Mouse (Mus musculus): ENCODE measurements around the gene Psmb4. TPM values are rescaled to one million over a fixed set of nuclear protein-coding genes. Genes with fewer than 3 reads are reported as not detected.
"Not testable (repeated sequence)": the region's sequence is repeated elsewhere in the genome, so short reads cannot be mapped to it uniquely, and the experiment has no call there.

Psmb4 gene
- polyA plus RNA-seq, 1 experiment from 2014 or later = 393 TPM

DNA sequence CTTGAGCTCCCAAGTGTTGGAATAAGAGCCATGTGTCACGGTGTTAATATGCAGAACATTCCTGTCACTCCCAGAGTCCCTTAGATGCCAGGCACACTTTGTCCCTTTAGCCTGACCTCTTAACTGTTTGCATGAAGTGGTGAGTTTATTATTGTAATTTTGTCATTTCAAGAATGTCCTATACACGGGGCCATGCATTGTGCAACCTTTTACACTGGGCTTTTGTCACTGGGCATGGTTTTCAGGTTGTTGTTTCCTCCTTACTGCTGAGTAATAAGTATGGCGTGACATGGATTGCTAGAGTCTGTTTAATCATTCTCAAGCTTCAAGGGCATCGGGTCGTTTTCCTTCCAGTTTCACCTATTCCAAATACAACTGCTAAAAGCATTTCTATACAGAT, 27.0 kb upstream of the Psmb4 start:
- Histone ChIP-seq H3K4me2 (replicated peaks) (no peak overlapping the region), H3K4me3 (replicated peaks; ENCODE audit: low read length) (no peak overlapping the region), H3K4me1 (replicated peaks; ENCODE audit: control insufficient read depth, insufficient read depth, low read length) (no peaks in the 10 kb centered on the region), H3K36me3 (replicated peaks; ENCODE audit: control insufficient read depth, insufficient read depth) (no peaks in the 10 kb centered on the region), H3K27ac (no peak overlapping the region), H3K9ac (no peak overlapping the region), H3K9me3 (ENCODE audit: control insufficient read depth, low read length) (no peaks in the 10 kb centered on the region), H3K27me3 (ENCODE audit: control insufficient read depth, insufficient read depth, low read length) (no peaks in the 10 kb centered on the region)
- DNase-seq (ENCODE audit: low spot score) (no peak), ATAC-seq (ENCODE audit: low FRiP score) (no peak)
- WGBS = 72% methylated on average over 5 of the region's 5 CpGs

DNA sequence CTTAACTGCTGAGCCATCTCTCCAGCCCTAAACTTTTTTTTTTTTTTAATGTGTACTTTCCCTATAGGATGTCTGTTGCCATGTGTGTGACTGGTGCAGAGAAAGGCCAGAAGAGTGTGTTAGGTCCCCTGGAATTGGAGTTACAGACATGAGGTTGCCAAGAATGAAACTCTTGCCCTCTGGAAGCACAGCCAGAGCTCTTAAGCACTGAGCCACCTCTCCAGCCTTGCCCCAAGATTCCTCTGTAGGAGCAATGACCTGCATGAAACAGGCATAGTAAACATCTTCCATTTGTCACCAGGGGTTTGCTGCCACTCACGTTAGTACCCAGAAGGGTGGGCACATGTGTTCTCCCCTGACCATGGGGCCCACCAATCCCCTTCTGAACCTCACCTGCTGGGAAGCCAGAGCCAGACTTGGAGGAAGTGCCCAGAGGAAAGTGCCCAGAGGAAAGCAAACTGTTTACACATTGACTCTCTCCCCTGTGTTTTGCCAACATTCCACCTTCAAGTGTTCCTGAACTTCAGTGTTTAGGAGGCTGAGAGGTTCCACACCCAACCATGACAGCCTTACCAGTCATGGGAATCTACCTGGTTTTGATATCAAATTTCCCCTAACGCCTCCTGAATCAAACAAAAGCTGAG, 24.4 kb upstream of the Psmb4 start:
- no peak overlapping the region for H3K27ac ChIP-seq
- ATAC-seq (ENCODE audit: low FRiP score) (no peak), DNase-seq (ENCODE audit: low spot score) (no peak)
- no peak overlapping the region for H3K4me2 ChIP-seq (replicated peaks)
- H3K27me3 ChIP-seq (ENCODE audit: control insufficient read depth, insufficient read depth, low read length) = no peaks in the 10 kb centered on the region
- H3K9ac ChIP-seq = no peak overlapping the region
- H3K36me3 ChIP-seq (replicated peaks; ENCODE audit: control insufficient read depth, insufficient read depth) = no peaks in the 10 kb centered on the region
- no peaks in the 10 kb centered on the region for H3K4me1 ChIP-seq (replicated peaks; ENCODE audit: control insufficient read depth, insufficient read depth, low read length)
- WGBS = 77% methylated on average over 2 of the region's 2 CpGs
- H3K4me3 ChIP-seq (replicated peaks; ENCODE audit: low read length) = no peak overlapping the region
- H3K9me3 ChIP-seq (ENCODE audit: control insufficient read depth, low read length) = no peaks in the 10 kb centered on the region

DNA sequence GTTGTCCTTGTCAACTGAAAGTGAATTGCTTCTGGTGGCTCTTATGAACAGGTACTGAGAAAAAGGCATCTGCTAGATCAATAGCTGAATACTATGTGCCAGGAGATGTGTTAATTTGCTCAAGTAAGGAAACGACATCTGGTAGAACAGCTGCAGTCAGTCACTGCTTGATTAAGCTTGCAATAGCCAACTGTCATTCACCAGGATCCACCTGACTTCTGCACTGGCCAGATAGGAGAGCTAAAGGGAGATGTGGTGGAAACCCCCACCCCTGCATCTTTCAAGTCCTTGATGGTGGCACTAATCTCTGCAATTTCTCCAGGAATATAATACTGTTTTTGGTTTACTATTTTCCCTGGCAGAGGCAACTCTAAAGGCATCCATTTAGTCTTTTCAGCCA, 19.7 kb upstream of the Psmb4 start:
- Histone ChIP-seq H3K9ac (no peak overlapping the region), H3K4me2 (replicated peaks) (no peak overlapping the region), H3K27ac (no peak overlapping the region), H3K9me3 (ENCODE audit: control insufficient read depth, low read length) (no peaks in the 10 kb centered on the region), H3K27me3 (ENCODE audit: control insufficient read depth, insufficient read depth, low read length) (no peaks in the 10 kb centered on the region), H3K4me1 (replicated peaks; ENCODE audit: control insufficient read depth, insufficient read depth, low read length) (no peaks in the 10 kb centered on the region), H3K36me3 (replicated peaks; ENCODE audit: control insufficient read depth, insufficient read depth) (no peaks in the 10 kb centered on the region), H3K4me3 (replicated peaks; ENCODE audit: low read length) (no peak overlapping the region)
- WGBS = 60% methylated on average over 1 of the region's 1 CpGs
- no peak for ATAC-seq (ENCODE audit: low FRiP score)
- DNase-seq (ENCODE audit: low spot score) = no peak

- not testable (repeated sequence) for H3K4me1 ChIP-seq (replicated peaks; ENCODE audit: control insufficient read depth, insufficient read depth, low read length); ATAC-seq (ENCODE audit: low FRiP score); H3K4me2 ChIP-seq (replicated peaks); H3K27me3 ChIP-seq (ENCODE audit: control insufficient read depth, insufficient read depth, low read length); H3K27ac ChIP-seq; H3K9me3 ChIP-seq (ENCODE audit: control insufficient read depth, low read length); H3K36me3 ChIP-seq (replicated peaks; ENCODE audit: control insufficient read depth, insufficient read depth); H3K9ac ChIP-seq; DNase-seq (ENCODE audit: low spot score); H3K4me3 ChIP-seq (replicated peaks; ENCODE audit: low read length)
- WGBS = 75% methylated on average over 3 of the region's 3 CpGs
These were observed 18.0 kb upstream of the Psmb4 start for GRCm38 (mm10) chr3:94904759-94905158.

DNA sequence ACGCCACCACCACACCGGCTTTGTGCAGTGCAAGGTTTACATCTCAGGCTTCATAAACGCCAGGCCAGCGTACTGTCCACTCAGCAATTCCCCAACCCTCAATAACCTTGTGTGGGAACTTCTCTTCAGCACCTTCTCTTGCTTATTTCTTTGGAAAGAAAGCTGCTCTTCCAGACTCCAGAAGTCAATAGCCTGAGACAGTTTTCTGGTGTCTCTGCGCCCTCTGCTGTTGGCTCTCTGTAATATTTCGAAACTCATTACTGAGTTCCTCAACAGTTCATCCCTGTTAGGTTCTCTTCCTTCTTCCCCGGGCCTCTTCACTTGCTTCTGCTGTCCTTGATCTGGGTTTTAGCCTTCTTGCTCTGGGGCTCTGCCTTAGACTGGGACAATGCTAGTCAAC, 16.0 kb upstream of the Psmb4 start:
- H3K9me3 ChIP-seq (ENCODE audit: control insufficient read depth, low read length) = no peaks in the 10 kb centered on the region
- WGBS = 24% methylated on average over 7 of the region's 7 CpGs
- no peak overlapping the region for H3K27ac ChIP-seq
- no peaks in the 10 kb centered on the region for H3K36me3 ChIP-seq (replicated peaks; ENCODE audit: control insufficient read depth, insufficient read depth)
- no peaks in the 10 kb centered on the region for H3K27me3 ChIP-seq (ENCODE audit: control insufficient read depth, insufficient read depth, low read length)
- no peak overlapping the region for H3K9ac ChIP-seq
- H3K4me1 ChIP-seq (replicated peaks; ENCODE audit: control insufficient read depth, insufficient read depth, low read length) = no peaks in the 10 kb centered on the region
- no peak overlapping the region for H3K4me3 ChIP-seq (replicated peaks; ENCODE audit: low read length)
- no peak; the same call in 1 of the 2 replicates for ATAC-seq (ENCODE audit: low FRiP score)
- peak; percentile 85 for DNase-seq (ENCODE audit: low spot score)
- H3K4me2 ChIP-seq (replicated peaks) = no peak overlapping the region

DNA sequence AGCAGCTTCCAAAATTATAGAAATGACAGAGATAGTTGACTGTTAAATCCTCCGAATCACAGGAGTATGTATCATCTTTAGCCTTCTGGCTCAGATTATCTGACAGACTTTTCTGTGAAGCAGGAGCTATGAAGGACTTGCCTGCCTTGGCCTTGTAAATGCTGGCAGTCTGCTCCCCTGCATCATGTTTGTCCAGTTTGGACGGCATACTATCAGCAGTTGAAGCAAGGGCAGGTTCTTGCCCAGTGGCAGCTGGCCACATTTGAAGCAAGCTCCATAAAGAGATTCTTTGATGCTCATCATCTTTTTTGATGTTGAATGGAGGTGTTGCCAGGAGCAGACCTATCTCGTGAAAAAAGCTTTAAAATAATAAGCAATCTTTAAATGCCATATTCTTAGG, 7.3 kb upstream of the Psmb4 start:
- DNase-seq (ENCODE audit: low spot score) (no peak), ATAC-seq (ENCODE audit: low FRiP score) (no peak)
- Histone ChIP-seq H3K36me3 (replicated peaks; ENCODE audit: control insufficient read depth, insufficient read depth) (no peaks in the 10 kb centered on the region), H3K9me3 (ENCODE audit: control insufficient read depth, low read length) (no peaks in the 10 kb centered on the region), H3K27ac (no peak overlapping the region), H3K4me2 (replicated peaks) (no peak overlapping the region), H3K4me3 (replicated peaks; ENCODE audit: low read length) (no peak overlapping the region), H3K9ac (no peak overlapping the region), H3K27me3 (ENCODE audit: control insufficient read depth, insufficient read depth, low read length) (no peaks in the 10 kb centered on the region), H3K4me1 (replicated peaks; ENCODE audit: control insufficient read depth, insufficient read depth, low read length) (no peaks in the 10 kb centered on the region)
- WGBS = 79% methylated on average over 3 of the region's 3 CpGs

- Histone ChIP-seq H3K4me2 (replicated peaks) (no peak overlapping the region), H3K4me1 (replicated peaks; ENCODE audit: control insufficient read depth, insufficient read depth, low read length) (peaks cover 13% of the 10 kb centered on the region), H3K36me3 (replicated peaks; ENCODE audit: control insufficient read depth, insufficient read depth) (peaks cover 18% of the 10 kb centered on the region), H3K27ac (no peak overlapping the region), H3K4me3 (replicated peaks; ENCODE audit: low read length) (no peak overlapping the region), H3K27me3 (ENCODE audit: control insufficient read depth, insufficient read depth, low read length) (no peaks in the 10 kb centered on the region), H3K9ac (no peak overlapping the region), H3K9me3 (ENCODE audit: control insufficient read depth, low read length) (no peaks in the 10 kb centered on the region)
- no peak for ATAC-seq (ENCODE audit: low FRiP score)
- DNase-seq (ENCODE audit: low spot score) = no peak
These were observed 1.8 kb upstream of the Psmb4 start for GRCm38 (mm10) chr3:94888595-94888994.

- no peaks in the 10 kb centered on the region for H3K27me3 ChIP-seq (ENCODE audit: control insufficient read depth, insufficient read depth, low read length)
- no peak overlapping the region for H3K9ac ChIP-seq
- peaks cover 78% of the 10 kb centered on the region for H3K36me3 ChIP-seq (replicated peaks; ENCODE audit: control insufficient read depth, insufficient read depth)
- H3K9me3 ChIP-seq (ENCODE audit: control insufficient read depth, low read length) = no peaks in the 10 kb centered on the region
- DNase-seq (ENCODE audit: low spot score) (no peak), ATAC-seq (ENCODE audit: low FRiP score) (no peak)
- no peak overlapping the region for H3K27ac ChIP-seq
- H3K4me1 ChIP-seq (replicated peaks; ENCODE audit: control insufficient read depth, insufficient read depth, low read length) = peaks cover 13% of the 10 kb centered on the region
- H3K4me2 ChIP-seq (replicated peaks) = no peak overlapping the region
- H3K4me3 ChIP-seq (replicated peaks; ENCODE audit: low read length) = no peak overlapping the region
- WGBS = 92% methylated on average over 3 of the region's 3 CpGs
These were observed 4.2 kb downstream of the Psmb4 start for GRCm38 (mm10) chr3:94882579-94882978.

GRCm38 (mm10) chr3:94881840-94882239, 4.9 kb downstream of the Psmb4 start:
- 75% methylated on average over 4 of the region's 4 CpGs for WGBS
- no peak overlapping the region for H3K4me3 ChIP-seq (replicated peaks; ENCODE audit: low read length)
- no peaks in the 10 kb centered on the region for H3K27me3 ChIP-seq (ENCODE audit: control insufficient read depth, insufficient read depth, low read length)
- H3K36me3 ChIP-seq (replicated peaks; ENCODE audit: control insufficient read depth, insufficient read depth) = peaks cover 86% of the 10 kb centered on the region
- DNase-seq (ENCODE audit: low spot score) = no peak
- peaks cover 9% of the 10 kb centered on the region for H3K4me1 ChIP-seq (replicated peaks; ENCODE audit: control insufficient read depth, insufficient read depth, low read length)
- no peak overlapping the region for H3K4me2 ChIP-seq (replicated peaks)
- H3K27ac ChIP-seq = no peak overlapping the region
- ATAC-seq (ENCODE audit: low FRiP score) = no peak
- H3K9me3 ChIP-seq (ENCODE audit: control insufficient read depth, low read length) = no peaks in the 10 kb centered on the region
- H3K9ac ChIP-seq = no peak overlapping the region

DNA sequence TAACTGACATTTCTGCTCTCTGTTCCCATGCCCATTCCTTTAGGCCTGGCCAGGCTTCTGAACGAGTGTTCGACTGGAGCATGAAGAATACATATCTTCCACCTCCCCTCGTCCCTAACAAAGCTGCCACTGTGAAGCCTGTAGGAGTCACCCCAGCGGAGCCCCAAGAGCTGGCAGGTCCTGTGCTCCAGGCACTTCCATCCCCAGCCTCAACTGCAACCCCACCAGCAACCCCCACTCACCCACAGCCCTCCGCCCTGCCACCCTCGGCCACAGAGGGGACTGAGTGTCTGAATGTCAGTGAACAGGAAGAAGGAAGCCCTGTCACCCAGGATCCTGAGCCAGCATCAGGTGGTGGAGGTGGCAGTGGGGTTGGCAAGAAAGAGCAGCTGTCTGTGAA, 8.1 kb downstream of the Psmb4 start:
- 93% methylated on average over 6 of the region's 6 CpGs for WGBS
- DNase-seq (ENCODE audit: low spot score) (no peak), ATAC-seq (ENCODE audit: low FRiP score) (no peak)
- Histone ChIP-seq H3K4me3 (replicated peaks; ENCODE audit: low read length) (no peak overlapping the region), H3K4me1 (replicated peaks; ENCODE audit: control insufficient read depth, insufficient read depth, low read length) (no peaks in the 10 kb centered on the region), H3K9me3 (ENCODE audit: control insufficient read depth, low read length) (no peaks in the 10 kb centered on the region), H3K27ac (no peak overlapping the region), H3K27me3 (ENCODE audit: control insufficient read depth, insufficient read depth, low read length) (no peaks in the 10 kb centered on the region), H3K9ac (no peak overlapping the region), H3K36me3 (replicated peaks; ENCODE audit: control insufficient read depth, insufficient read depth) (peaks cover 100% of the 10 kb centered on the region), H3K4me2 (replicated peaks) (no peak overlapping the region)
